8 mouse cellular contexts compared by ENCODE assay signal in the genomic region with DNA sequence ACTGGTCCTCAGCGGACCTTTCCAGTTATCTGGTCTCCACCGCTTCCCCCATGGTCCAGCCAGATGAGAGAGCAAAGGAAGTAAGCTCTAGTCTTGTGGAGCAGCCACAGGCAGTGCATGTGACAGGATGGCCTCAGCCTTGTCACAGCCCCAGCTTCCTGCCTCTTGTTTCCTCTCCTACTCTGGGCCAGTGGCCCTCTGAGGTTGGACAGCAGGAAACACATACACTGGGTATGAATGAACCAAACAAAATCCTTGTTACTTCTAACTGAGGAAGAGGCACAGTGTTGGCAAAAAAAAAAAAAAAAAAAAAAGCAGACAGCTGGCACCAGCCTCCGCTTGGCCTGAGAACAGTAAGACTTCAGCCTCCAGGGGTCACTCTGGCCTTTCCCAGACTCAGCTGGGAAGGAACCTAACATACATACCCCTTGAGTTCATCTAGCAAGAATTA. TPM values are rescaled to one million over a fixed set of nuclear protein-coding genes. Genes with fewer than 3 reads are reported as not detected.
DNase-seq lines count a peak whose midpoint lies in the region; ATAC-seq and TF ChIP-seq lines count a peak whose summit lies in the region.

No protein-coding gene starts in this region.

- peaks cover 20% of the 10 kb centered on the region; the same call in 1 of the 2 replicates for H3K79me2 ChIP-seq in liver, adult 2 months (ENCODE audit: control insufficient read depth, insufficient read depth, low read length)

- H3K4me2 ChIP-seq in forebrain, embryonic 16.5 days (ENCODE audit: low read length): no peak overlapping the region
- no peak overlapping the region for H3K4me2 ChIP-seq in embryonic facial prominence, embryonic 15.5 days (replicated peaks)
- no peak overlapping the region for H3K4me2 ChIP-seq in hindbrain, embryonic 16.5 days (ENCODE audit: low read length)

- TF ChIP-seq POLR2A in liver, adult 2 months (IDR thresholded peaks at IDR 0.05; ENCODE audit: extremely low read depth, insufficient read depth, low read length): no peak

- peaks cover 63% of the 10 kb centered on the region for H3K36me3 ChIP-seq in forebrain, embryonic 10.5 days (replicated peaks)
- H3K36me3 ChIP-seq in forebrain, embryonic 16.5 days (ENCODE audit: control insufficient read depth, insufficient read depth): no peaks in the 10 kb centered on the region
- peaks cover 24% of the 10 kb centered on the region for H3K36me3 ChIP-seq in embryonic facial prominence, embryonic 15.5 days
- H3K36me3 ChIP-seq in hindbrain, embryonic 16.5 days (ENCODE audit: control insufficient read depth, insufficient read depth, low read length): peaks cover 6% of the 10 kb centered on the region
- H3K36me3 ChIP-seq in liver, adult 2 months (ENCODE audit: control insufficient read depth, insufficient read depth, low read length): no peaks in the 10 kb centered on the region

- 90% methylated on average over 3 of the region's 3 CpGs for WGBS in forebrain, embryonic 10.5 days
- 79% methylated on average over 3 of the region's 3 CpGs for WGBS in forebrain, embryonic 16.5 days
- WGBS in embryonic facial prominence, embryonic 15.5 days: 74% methylated on average over 3 of the region's 3 CpGs
- WGBS in hindbrain, embryonic 16.5 days: 75% methylated on average over 3 of the region's 3 CpGs
- 62% methylated on average over 3 of the region's 3 CpGs for WGBS in liver, adult 2 months

- no peak overlapping the region for H3K4me3 ChIP-seq in forebrain, embryonic 10.5 days
- no peak overlapping the region for H3K4me3 ChIP-seq in forebrain, embryonic 16.5 days (replicated peaks; ENCODE audit: low read length)
- no peak overlapping the region for H3K4me3 ChIP-seq in embryonic facial prominence, embryonic 15.5 days (replicated peaks)
- H3K4me3 ChIP-seq in hindbrain, embryonic 16.5 days (ENCODE audit: low read length): no peak overlapping the region
- no peak overlapping the region for H3K4me3 ChIP-seq in liver, adult 2 months (ENCODE audit: insufficient read depth, low read depth, low read length)

- peaks cover 29% of the 10 kb centered on the region for H3K4me1 ChIP-seq in forebrain, embryonic 10.5 days
- H3K4me1 ChIP-seq in forebrain, embryonic 16.5 days (replicated peaks; ENCODE audit: control insufficient read depth, insufficient read depth, low read length): peaks cover 2% of the 10 kb centered on the region
- H3K4me1 ChIP-seq in embryonic facial prominence, embryonic 15.5 days: peaks cover 11% of the 10 kb centered on the region; the same call in 1 of the 2 replicates
- H3K4me1 ChIP-seq in hindbrain, embryonic 16.5 days (ENCODE audit: control insufficient read depth, insufficient read depth, low read depth, low read length): peaks cover 3% of the 10 kb centered on the region; the same call in 1 of the 2 replicates
- peaks cover 2% of the 10 kb centered on the region; the same call in 1 of the 2 replicates for H3K4me1 ChIP-seq in liver, adult 2 months (ENCODE audit: control insufficient read depth, insufficient read depth, low read length)

- H3K27me3 ChIP-seq in forebrain, embryonic 10.5 days (ENCODE audit: poor library complexity, severe bottlenecking): no peaks in the 10 kb centered on the region
- no peaks in the 10 kb centered on the region for H3K27me3 ChIP-seq in forebrain, embryonic 16.5 days (replicated peaks; ENCODE audit: control insufficient read depth, insufficient read depth, low read length)
- no peaks in the 10 kb centered on the region for H3K27me3 ChIP-seq in embryonic facial prominence, embryonic 15.5 days
- H3K27me3 ChIP-seq in hindbrain, embryonic 16.5 days (replicated peaks; ENCODE audit: control insufficient read depth, insufficient read depth, low read length): no peaks in the 10 kb centered on the region
- no peaks in the 10 kb centered on the region for H3K27me3 ChIP-seq in liver, adult 2 months (ENCODE audit: control insufficient read depth, insufficient read depth, low read length)

- no peaks in the 10 kb centered on the region for H3K9me3 ChIP-seq in forebrain, embryonic 10.5 days
- no peaks in the 10 kb centered on the region for H3K9me3 ChIP-seq in forebrain, embryonic 16.5 days (ENCODE audit: control insufficient read depth, low read length)
- no peaks in the 10 kb centered on the region for H3K9me3 ChIP-seq in embryonic facial prominence, embryonic 15.5 days (replicated peaks)
- no peaks in the 10 kb centered on the region for H3K9me3 ChIP-seq in hindbrain, embryonic 16.5 days (ENCODE audit: control insufficient read depth, low read length)

- no peak overlapping the region for H3K9ac ChIP-seq in forebrain, embryonic 16.5 days (replicated peaks; ENCODE audit: low read depth, low read length)
- H3K9ac ChIP-seq in embryonic facial prominence, embryonic 15.5 days: no peak overlapping the region
- no peak overlapping the region for H3K9ac ChIP-seq in hindbrain, embryonic 16.5 days (ENCODE audit: low read depth, low read length)
- no peak overlapping the region for H3K9ac ChIP-seq in liver, adult 2 months (ENCODE audit: low read depth, low read length)

- H3K27ac ChIP-seq in forebrain, embryonic 10.5 days: peak overlapping the region; percentile 57; the same call in 1 of the 2 replicates
- H3K27ac ChIP-seq in forebrain, embryonic 16.5 days (ENCODE audit: low read length): no peak overlapping the region
- peak overlapping the region; percentile 67 for H3K27ac ChIP-seq in embryonic facial prominence, embryonic 15.5 days (replicated peaks)
- no peak overlapping the region for H3K27ac ChIP-seq in hindbrain, embryonic 16.5 days (ENCODE audit: low read depth, low read length)
- peak overlapping the region; percentile 9 for H3K27ac ChIP-seq in liver, adult 2 months (replicated peaks; ENCODE audit: insufficient read depth, low read depth, low read length)

- peak; percentile 50 for TF ChIP-seq CTCF in liver, adult 2 months (IDR thresholded peaks at IDR 0.05; ENCODE audit: low read depth, low read length)

- ATAC-seq in forebrain, embryonic 16.5 days: no peak
- peak; percentile 94 for ATAC-seq in CD4-positive, CD25-positive, alpha-beta regulatory T cell, adult 4 months
- peak; percentile 59; the same call in 1 of the 2 replicates for ATAC-seq in embryonic facial prominence, embryonic 15.5 days (ENCODE audit: insufficient number of reproducible peaks, low FRiP score, low TSS enrichment, low read depth)
- peak; percentile 85 for ATAC-seq in hindbrain, embryonic 16.5 days
- 0 out of 2 replicates have a peak, but pooled peaks have one; percentile 25 for ATAC-seq in monocyte, adult 5-6 weeks (replicated peaks; ENCODE audit: insufficient number of reproducible peaks, low FRiP score, low TSS enrichment, poor library complexity, severe bottlenecking)

- DNase-seq in forebrain, embryonic 10.5 days (ENCODE audit: extremely low spot score, low spot score): no peak
- DNase-seq in liver, adult 2 months (ENCODE audit: extremely low read depth, low read depth, low spot score): peak; percentile 48
- DNase-seq in cerebellum, adult 11 months: no peak

RNA-seq across cellular contexts. Expression of a gene that starts 8.5 kb away (rescaled TPM):
- 90.6 and 93.2 TPM in 2 replicates for polyA plus RNA-seq in forebrain, embryonic 10.5 days (2016; fragmentation: Nextera tagmentation; extraction: Ambion mirVana)
- polyA plus RNA-seq in forebrain, embryonic 16.5 days (2015; fragmentation: Nextera tagmentation; extraction: Ambion mirVana): 106 and 110 TPM in 2 replicates
- 10 to 100 TPM; 34.8 to 49.2 TPM for polyA plus RNA-seq in CD4-positive, CD25-positive, alpha-beta regulatory T cell, adult 4 months (2017; shearing (Covaris generic))
- 90.2 and 94.5 TPM in 2 replicates for polyA plus RNA-seq in embryonic facial prominence, embryonic 15.5 days (2015; fragmentation: Nextera tagmentation; extraction: Ambion mirVana)
- polyA plus RNA-seq in hindbrain, embryonic 16.5 days (2015; fragmentation: Nextera tagmentation; extraction: Ambion mirVana): 114 and 122 TPM in 2 replicates
- 41.1 and 47.8 TPM in 2 replicates for total RNA-seq in liver, adult 2 months (2014; rRNA removed)
- 75.1 and 90.2 TPM in 2 replicates for polyA plus RNA-seq in liver, adult 2 months (2012; rRNA removed)
- 40.6 to 56.4 TPM (median 42.9 TPM) in 3 replicates for total RNA-seq in monocyte, adult 5-6 weeks (2017)

RNA-seq across cellular contexts. Expression of a gene that starts 43.9 kb away (rescaled TPM):
- 87.4 and 97.7 TPM in 2 replicates for polyA plus RNA-seq in forebrain, embryonic 10.5 days (2016; fragmentation: Nextera tagmentation; extraction: Ambion mirVana)
- polyA plus RNA-seq in forebrain, embryonic 16.5 days (2015; fragmentation: Nextera tagmentation; extraction: Ambion mirVana): 49.4 and 53.3 TPM in 2 replicates
- 10 to 100 TPM; 77.9 to 85.0 TPM for polyA plus RNA-seq in CD4-positive, CD25-positive, alpha-beta regulatory T cell, adult 4 months (2017; shearing (Covaris generic))
- 80.6 and 81.4 TPM in 2 replicates for polyA plus RNA-seq in embryonic facial prominence, embryonic 15.5 days (2015; fragmentation: Nextera tagmentation; extraction: Ambion mirVana)
- 47.1 and 62.7 TPM in 2 replicates for polyA plus RNA-seq in hindbrain, embryonic 16.5 days (2015; fragmentation: Nextera tagmentation; extraction: Ambion mirVana)
- total RNA-seq in liver, adult 2 months (2014; rRNA removed): 13.7 and 19.9 TPM in 2 replicates
- 55.4 and 59.8 TPM in 2 replicates for polyA plus RNA-seq in liver, adult 2 months (2012; rRNA removed)
- 21.0 to 40.3 TPM (median 25.7 TPM) in 3 replicates for total RNA-seq in monocyte, adult 5-6 weeks (2017)

RNA-seq across cellular contexts. Expression of a gene that starts 44.1 kb away (rescaled TPM):
- polyA plus RNA-seq in forebrain, embryonic 10.5 days (2016; fragmentation: Nextera tagmentation; extraction: Ambion mirVana): 17.7 and 20.6 TPM in 2 replicates
- 16.6 and 21.7 TPM in 2 replicates for polyA plus RNA-seq in forebrain, embryonic 16.5 days (2015; fragmentation: Nextera tagmentation; extraction: Ambion mirVana)
- 10 to 100 TPM in 1 of 2 experiments, 1 to 10 TPM in 1; 9.2 to 12.1 TPM for polyA plus RNA-seq in CD4-positive, CD25-positive, alpha-beta regulatory T cell, adult 4 months (2017; shearing (Covaris generic))
- 16.5 and 20.8 TPM in 2 replicates for polyA plus RNA-seq in embryonic facial prominence, embryonic 15.5 days (2015; fragmentation: Nextera tagmentation; extraction: Ambion mirVana)
- 20.5 and 22.9 TPM in 2 replicates for polyA plus RNA-seq in hindbrain, embryonic 16.5 days (2015; fragmentation: Nextera tagmentation; extraction: Ambion mirVana)
- total RNA-seq in liver, adult 2 months (2014; rRNA removed): 4.6 and 7.4 TPM in 2 replicates
- 16.5 and 24.9 TPM in 2 replicates for polyA plus RNA-seq in liver, adult 2 months (2012; rRNA removed)
- 13.9 to 20.6 TPM (median 17.0 TPM) in 3 replicates for total RNA-seq in monocyte, adult 5-6 weeks (2017)

RNA-seq across cellular contexts. Expression of a gene that starts 56.0 kb away (rescaled TPM):
- polyA plus RNA-seq in forebrain, embryonic 10.5 days (2016; fragmentation: Nextera tagmentation; extraction: Ambion mirVana): 41.4 and 42.5 TPM in 2 replicates
- 32.9 and 33.8 TPM in 2 replicates for polyA plus RNA-seq in forebrain, embryonic 16.5 days (2015; fragmentation: Nextera tagmentation; extraction: Ambion mirVana)
- under 1 TPM in 1 of 2 experiments, not detected in 1; 0.47 TPM for polyA plus RNA-seq in CD4-positive, CD25-positive, alpha-beta regulatory T cell, adult 4 months (2017; shearing (Covaris generic))
- polyA plus RNA-seq in embryonic facial prominence, embryonic 15.5 days (2015; fragmentation: Nextera tagmentation; extraction: Ambion mirVana): 27.7 and 30.7 TPM in 2 replicates
- polyA plus RNA-seq in hindbrain, embryonic 16.5 days (2015; fragmentation: Nextera tagmentation; extraction: Ambion mirVana): 24.2 and 27.3 TPM in 2 replicates
- 1.9 and 2.2 TPM in 2 replicates for total RNA-seq in liver, adult 2 months (2014; rRNA removed)
- 2.3 and 2.8 TPM in 2 replicates for polyA plus RNA-seq in liver, adult 2 months (2012; rRNA removed)
- total RNA-seq in monocyte, adult 5-6 weeks (2017): 2.9 to 9.1 TPM (median 8.3 TPM) in 3 replicates

Comparison
In these comparisons a context has a peak if more than half of its experiments do, and no peak if none do; other contexts are left out.
1. H3K27ac ChIP-seq: peak in forebrain, embryonic 10.5 days (single experiment), embryonic facial prominence, embryonic 15.5 days (single experiment) and liver, adult 2 months (single experiment); none in forebrain, embryonic 16.5 days (single experiment) and hindbrain, embryonic 16.5 days (single experiment).